14 mouse cellular contexts compared by ENCODE assay signal in the genomic region with DNA sequence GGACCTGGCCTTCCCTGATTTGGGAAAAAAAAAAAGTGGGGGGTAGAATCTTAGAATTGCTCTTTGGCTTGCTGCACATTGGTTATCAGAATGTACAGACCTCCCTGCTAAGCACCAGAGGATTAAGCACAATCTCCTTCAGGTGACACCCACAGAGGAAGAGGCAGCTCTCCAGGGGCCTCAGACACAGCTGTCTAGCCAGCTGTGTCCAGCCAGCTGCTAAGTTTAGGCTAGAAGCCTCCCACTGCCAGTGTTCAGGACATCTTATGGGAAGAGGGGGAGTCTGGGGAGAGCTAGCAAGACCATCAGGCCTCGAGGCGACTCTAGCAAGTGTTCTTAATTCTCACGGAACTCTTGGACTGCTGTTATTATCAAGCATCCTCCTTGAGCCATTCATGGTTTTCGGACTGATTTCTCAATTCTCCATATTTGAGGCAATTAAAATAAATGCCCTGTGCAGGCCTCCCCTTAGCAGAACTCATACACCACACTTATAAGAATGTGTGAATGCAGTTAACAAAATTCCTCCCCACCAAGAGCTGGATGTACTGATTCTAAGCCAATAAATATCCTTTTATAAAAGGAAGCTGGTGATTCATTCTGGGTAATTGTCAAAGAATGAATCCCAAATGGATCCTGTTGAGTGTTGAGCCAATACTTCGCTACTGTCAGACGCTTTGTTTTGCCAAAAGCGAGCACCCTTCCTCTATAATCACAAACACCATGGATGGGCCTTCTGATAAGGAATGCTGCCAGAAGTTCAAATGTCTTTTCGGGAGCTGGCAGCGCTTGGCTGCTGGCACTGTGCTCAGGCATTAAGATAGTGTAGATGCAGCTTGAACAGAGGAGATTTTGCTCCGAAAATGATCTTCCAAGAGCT.
DNase-seq lines count a peak whose midpoint lies in the region; ATAC-seq and TF ChIP-seq lines count a peak whose summit lies in the region.
"Had no signal": no experiment of that assay in that cellular context is flagged by ENCODE, and none has a peak within 500 bp of the region (broad histone marks: within the 10 kb centered on the region; RNA-seq: fewer than 3 reads in every experiment).

No protein-coding gene starts in this region.

- H3K4me3 ChIP-seq in lung, embryonic 14.5 days (ENCODE audit: low read depth, low read length) = no peak overlapping the region
- H3K4me3 ChIP-seq in lung, adult 2 months (replicated peaks; ENCODE audit: extremely low read depth, low read depth, low read length) = no peak overlapping the region
- no peak overlapping the region for H3K4me3 ChIP-seq in heart, postnatal 0 days (ENCODE audit: low read depth, low read length)
- no peak overlapping the region for H3K4me3 ChIP-seq in kidney, adult 2 months (ENCODE audit: insufficient read depth, low read depth, low read length)
- H3K4me3 ChIP-seq: embryonic facial prominence, embryonic 15.5 days; left cerebral cortex, adult 2 months had no signal

- DNase-seq in frontal cortex, postnatal 25 days (ENCODE audit: low spot score in 2 of 2) = no peak
- DNase-seq in lung, embryonic 14.5 days = peak; percentile 68
- no peak for DNase-seq in lung, adult 2 months
- no peak for DNase-seq in heart, postnatal 0 days (ENCODE audit: low spot score)
- no peak for DNase-seq in kidney, adult 2 months
- no peak for DNase-seq in frontal cortex, postnatal 10 days (ENCODE audit: low spot score in 2 of 2)
- DNase-seq: cerebellum, postnatal 25 days had no signal

- H3K4me1 ChIP-seq in lung, embryonic 14.5 days (ENCODE audit: insufficient read depth) = no peaks in the 10 kb centered on the region; the same call in 1 of the 2 replicates
- H3K4me1 ChIP-seq in lung, adult 2 months (ENCODE audit: control insufficient read depth, insufficient read depth, low read length) = peaks cover 8% of the 10 kb centered on the region; the same call in 1 of the 2 replicates
- H3K4me1 ChIP-seq in heart, postnatal 0 days (ENCODE audit: control insufficient read depth, insufficient read depth) = 0 out of 2 replicates have a peak, but pooled peaks cover 8% of the 10 kb centered on the region
- no peaks in the 10 kb centered on the region for H3K4me1 ChIP-seq in kidney, adult 2 months (ENCODE audit: control insufficient read depth, insufficient read depth, low read length)

- H3K27ac ChIP-seq in lung, embryonic 14.5 days (ENCODE audit: low read depth) = no peak overlapping the region
- no peak overlapping the region for H3K27ac ChIP-seq in heart, postnatal 0 days (ENCODE audit: low read depth)
- no peak overlapping the region for H3K27ac ChIP-seq in kidney, adult 2 months (ENCODE audit: insufficient read depth, low read depth, low read length)
- H3K27ac ChIP-seq: embryonic facial prominence, embryonic 15.5 days; kidney, postnatal 0 days; left cerebral cortex, adult 2 months had no signal

- no peak for TF ChIP-seq CTCF in lung, embryonic 14.5 days (IDR thresholded peaks at IDR 0.05; ENCODE audit: low read depth)
- TF ChIP-seq CTCF in lung, adult 2 months (IDR thresholded peaks at IDR 0.05; ENCODE audit: insufficient read depth, low read length) = no peak
- no peak for TF ChIP-seq CTCF in heart, postnatal 0 days (IDR thresholded peaks at IDR 0.05; ENCODE audit: low read depth)
- TF ChIP-seq CTCF in kidney, adult 2 months (conservative IDR thresholded peaks at IDR 0.05; ENCODE audit: insufficient read depth, insufficient read length, low read depth, low read length) = no peak

- ATAC-seq in frontal cortex, adult (ENCODE audit: low TSS enrichment) = peak; percentile 35
- ATAC-seq in lung, embryonic 14.5 days (ENCODE audit: insufficient read depth) = peak; percentile 71; the same call in 1 of the 2 replicates
- ATAC-seq in heart, postnatal 0 days (ENCODE audit: insufficient read depth, low read depth) = peak; percentile 34; the same call in 1 of the 2 replicates
- ATAC-seq in megakaryocyte progenitor cell, adult 5-6 weeks (replicated peaks; ENCODE audit: poor library complexity) = peak; percentile 19
- ATAC-seq: hindbrain, embryonic 16.5 days had no signal

- no peak overlapping the region for H3K4me2 ChIP-seq in lung, embryonic 14.5 days
- no peak overlapping the region for H3K4me2 ChIP-seq in heart, postnatal 0 days (ENCODE audit: low read depth, low read length)
- H3K4me2 ChIP-seq: embryonic facial prominence, embryonic 15.5 days; liver, embryonic 11.5 days had no signal

- H3K36me3 ChIP-seq in lung, embryonic 14.5 days (ENCODE audit: insufficient read depth) = peaks cover 3% of the 10 kb centered on the region; the same call in 1 of the 2 replicates
- no peaks in the 10 kb centered on the region for H3K36me3 ChIP-seq in heart, postnatal 0 days (replicated peaks; ENCODE audit: control insufficient read depth, insufficient read depth, low read length)
- H3K36me3 ChIP-seq in kidney, adult 2 months (ENCODE audit: control insufficient read depth, insufficient read depth, low read length) = no peaks in the 10 kb centered on the region
- H3K36me3 ChIP-seq: embryonic facial prominence, embryonic 15.5 days had no signal

- 36% methylated on average over 10 of the region's 10 CpGs for WGBS in lung, embryonic 14.5 days
- WGBS in lung, adult 2 months = 47% methylated on average over 10 of the region's 10 CpGs
- WGBS in heart, postnatal 0 days = 43% methylated on average over 10 of the region's 10 CpGs
- 79% methylated on average over 10 of the region's 10 CpGs for WGBS in kidney, adult 2 months

- no peaks in the 10 kb centered on the region for H3K9me3 ChIP-seq in lung, embryonic 14.5 days (ENCODE audit: low read depth, low read length)
- H3K9me3 ChIP-seq in heart, postnatal 0 days (replicated peaks; ENCODE audit: control insufficient read depth, low read length) = no peaks in the 10 kb centered on the region
- H3K9me3 ChIP-seq: embryonic facial prominence, embryonic 15.5 days had no signal

- no peak overlapping the region for H3K9ac ChIP-seq in lung, embryonic 14.5 days
- H3K9ac ChIP-seq in heart, postnatal 0 days (replicated peaks; ENCODE audit: low read depth, low read length) = no peak overlapping the region
- H3K9ac ChIP-seq: embryonic facial prominence, embryonic 15.5 days had no signal

- no peak for TF ChIP-seq EP300 in heart, postnatal 0 days (IDR thresholded peaks at IDR 0.05; ENCODE audit: low read depth)

- no peak for TF ChIP-seq POLR2A in lung, adult 2 months (IDR thresholded peaks at IDR 0.05; ENCODE audit: borderline replicate concordance, extremely low read depth, low read depth, low read length)
- no peak for TF ChIP-seq POLR2A in kidney, adult 2 months (IDR thresholded peaks at IDR 0.05; ENCODE audit: low read depth, low read length)

- H3K27me3 ChIP-seq in lung, embryonic 14.5 days (ENCODE audit: insufficient read depth, low read length) = no peaks in the 10 kb centered on the region
- no peaks in the 10 kb centered on the region for H3K27me3 ChIP-seq in heart, postnatal 0 days (ENCODE audit: control insufficient read depth, insufficient read depth, low read length)
- H3K27me3 ChIP-seq in kidney, adult 2 months (replicated peaks; ENCODE audit: control insufficient read depth, insufficient read depth, low read length) = no peaks in the 10 kb centered on the region
- H3K27me3 ChIP-seq: embryonic facial prominence, embryonic 15.5 days had no signal

Comparison
In these comparisons a context has a peak if more than half of its experiments do, and no peak if none do; other contexts are left out.
1. ATAC-seq: peak in every context shown above with its lines; median percentile 71 in lung, embryonic 14.5 days; 35 in frontal cortex, adult; 34 in heart, postnatal 0 days; 19 in megakaryocyte progenitor cell, adult 5-6 weeks.